Mouse (Mus musculus) thymus, adult 2 months (tissue): ENCODE results near the gene Zbtb34.

Experiments used
- CTCF ChIP-seq: fragments of 200-500 bp; IDR thresholded peaks from 2 replicates; pipeline ENCODE4 v1.5.1; 2012; ENCODE audit warnings: mild to moderate bottlenecking, control low read depth, low read length, moderate library complexity, borderline replicate concordance; ENCODE audit not compliant: control insufficient read depth, poor library complexity, insufficient read depth; ENCODE audit errors: extremely low read depth
- POLR2A ChIP-seq: fragments of 200-500 bp; IDR thresholded peaks from 2 replicates; pipeline ENCODE4 v1.6.1; 2012; ENCODE audit warnings: mild to moderate bottlenecking, low read length, control low read depth, moderate library complexity; ENCODE audit not compliant: control insufficient read depth, poor library complexity, insufficient read depth; ENCODE audit errors: extremely low read depth

GRCm38 (mm10) chr2:33363890-33364289, 67.2 kb downstream of the Zbtb34 start:
- TF ChIP-seq CTCF (no peak), POLR2A (no peak)
